ENCODE assay signal across 8 mouse cellular contexts in genomic region chr3:94601959-94602358, GRCm38 (mm10). TPM values are rescaled to one million over a fixed set of nuclear protein-coding genes. Genes with fewer than 3 reads are reported as not detected.
DNase-seq lines count a peak whose midpoint lies in the region; ATAC-seq and TF ChIP-seq lines count a peak whose summit lies in the region.

No protein-coding gene starts in this region.

- H3K27ac ChIP-seq in forebrain, embryonic 10.5 days = no peak overlapping the region
- no peak overlapping the region for H3K27ac ChIP-seq in forebrain, embryonic 15.5 days (replicated peaks)
- H3K27ac ChIP-seq in embryonic facial prominence, embryonic 14.5 days (replicated peaks; ENCODE audit: low read depth, low read length) = no peak overlapping the region
- no peak overlapping the region for H3K27ac ChIP-seq in lung, embryonic 14.5 days (ENCODE audit: low read depth)

- no peak overlapping the region for H3K9ac ChIP-seq in forebrain, embryonic 15.5 days (replicated peaks)
- H3K9ac ChIP-seq in embryonic facial prominence, embryonic 14.5 days (ENCODE audit: low read depth, low read length) = no peak overlapping the region
- H3K9ac ChIP-seq in lung, embryonic 14.5 days = no peak overlapping the region

- H3K27me3 ChIP-seq in forebrain, embryonic 10.5 days (ENCODE audit: poor library complexity, severe bottlenecking) = no peaks in the 10 kb centered on the region
- no peaks in the 10 kb centered on the region for H3K27me3 ChIP-seq in forebrain, embryonic 15.5 days
- H3K27me3 ChIP-seq in embryonic facial prominence, embryonic 14.5 days (replicated peaks; ENCODE audit: control insufficient read depth, insufficient read depth, low read length) = no peaks in the 10 kb centered on the region
- no peaks in the 10 kb centered on the region for H3K27me3 ChIP-seq in lung, embryonic 14.5 days (ENCODE audit: insufficient read depth, low read length)

- WGBS in forebrain, embryonic 10.5 days = 8% methylated on average over 4 of the region's 4 CpGs
- WGBS in forebrain, embryonic 15.5 days = 5% methylated on average over 4 of the region's 4 CpGs
- WGBS in embryonic facial prominence, embryonic 14.5 days = 4% methylated on average over 4 of the region's 4 CpGs
- 6% methylated on average over 4 of the region's 4 CpGs for WGBS in lung, embryonic 14.5 days

- H3K4me2 ChIP-seq in forebrain, embryonic 15.5 days (replicated peaks) = no peak overlapping the region
- H3K4me2 ChIP-seq in embryonic facial prominence, embryonic 14.5 days (ENCODE audit: low read depth, low read length) = no peak overlapping the region
- no peak overlapping the region for H3K4me2 ChIP-seq in lung, embryonic 14.5 days

- no peaks in the 10 kb centered on the region for H3K4me1 ChIP-seq in forebrain, embryonic 10.5 days
- no peaks in the 10 kb centered on the region for H3K4me1 ChIP-seq in forebrain, embryonic 15.5 days
- H3K4me1 ChIP-seq in embryonic facial prominence, embryonic 14.5 days (ENCODE audit: control insufficient read depth, insufficient read depth, low read length) = no peaks in the 10 kb centered on the region
- no peaks in the 10 kb centered on the region for H3K4me1 ChIP-seq in lung, embryonic 14.5 days (ENCODE audit: insufficient read depth)

- no peaks in the 10 kb centered on the region for H3K36me3 ChIP-seq in forebrain, embryonic 10.5 days (replicated peaks)
- no peaks in the 10 kb centered on the region for H3K36me3 ChIP-seq in forebrain, embryonic 15.5 days
- no peaks in the 10 kb centered on the region for H3K36me3 ChIP-seq in embryonic facial prominence, embryonic 14.5 days (ENCODE audit: control insufficient read depth, insufficient read depth, low read length)
- no peaks in the 10 kb centered on the region for H3K36me3 ChIP-seq in lung, embryonic 14.5 days (ENCODE audit: insufficient read depth)

- H3K4me3 ChIP-seq in forebrain, embryonic 10.5 days = no peak overlapping the region
- no peak overlapping the region for H3K4me3 ChIP-seq in forebrain, embryonic 15.5 days
- H3K4me3 ChIP-seq in embryonic facial prominence, embryonic 14.5 days (ENCODE audit: low read depth, low read length) = no peak overlapping the region
- no peak overlapping the region for H3K4me3 ChIP-seq in lung, embryonic 14.5 days (ENCODE audit: low read depth, low read length)

- no peaks in the 10 kb centered on the region for H3K9me3 ChIP-seq in forebrain, embryonic 10.5 days
- H3K9me3 ChIP-seq in forebrain, embryonic 15.5 days = no peaks in the 10 kb centered on the region
- H3K9me3 ChIP-seq in embryonic facial prominence, embryonic 14.5 days (ENCODE audit: control insufficient read depth, low read length) = no peaks in the 10 kb centered on the region
- no peaks in the 10 kb centered on the region for H3K9me3 ChIP-seq in lung, embryonic 14.5 days (ENCODE audit: low read depth, low read length)

- DNase-seq in forebrain, embryonic 10.5 days (ENCODE audit: extremely low spot score, low spot score) = peak; percentile 47
- DNase-seq in 416B (ENCODE audit: low read depth) = peak; percentile 71
- peak; percentile 73 for DNase-seq in adrenal gland, postnatal 10 days
- peak; percentile 70 for DNase-seq in embryonic facial prominence, embryonic 14.5 days (ENCODE audit: low spot score)
- DNase-seq in induced T-regulatory cell, adult 2 months (ENCODE audit: low read depth) = peak; percentile 68
- DNase-seq in lung, embryonic 14.5 days = peak; percentile 81
- peak; percentile 56 to 59 for DNase-seq in right cerebral cortex, adult 2 months (ENCODE audit: low spot score in 2 of 2)

- TF ChIP-seq CTCF in lung, embryonic 14.5 days (IDR thresholded peaks at IDR 0.05; ENCODE audit: low read depth) = peak; percentile 79

- ATAC-seq in forebrain, embryonic 15.5 days (replicated peaks) = no peak
- peak; percentile 26; the same call in 1 of the 2 replicates for ATAC-seq in embryonic facial prominence, embryonic 14.5 days (ENCODE audit: low read depth)
- no peak for ATAC-seq in lung, embryonic 14.5 days (ENCODE audit: insufficient read depth)

RNA-seq across cellular contexts. Expression of gene Snx27, which starts 19.4 kb away (rescaled TPM):
- polyA plus RNA-seq in forebrain, embryonic 10.5 days (2016; fragmentation: Nextera tagmentation; extraction: Ambion mirVana) = 41.2 and 46.5 TPM in 2 replicates
- polyA plus RNA-seq in forebrain, embryonic 15.5 days (2015; fragmentation: Nextera tagmentation; extraction: Ambion mirVana) = 81.1 and 86.6 TPM in 2 replicates
- 10 to 100 TPM; 33.0 to 36.1 TPM for total RNA-seq in adrenal gland, postnatal 10 days (2021)
- 33.6 and 33.9 TPM in 2 replicates for polyA plus RNA-seq in embryonic facial prominence, embryonic 14.5 days (2014; fragmentation: Nextera tagmentation; extraction: Ambion mirVana)
- polyA plus RNA-seq in lung, embryonic 14.5 days (2014; fragmentation: Nextera tagmentation; extraction: Ambion mirVana) = 38.7 and 40.4 TPM in 2 replicates

RNA-seq across cellular contexts. Expression of gene Gm10972, which starts 41.0 kb away (rescaled TPM):
- not detected in 2 replicates for polyA plus RNA-seq in forebrain, embryonic 10.5 days (2016; fragmentation: Nextera tagmentation; extraction: Ambion mirVana)
- not detected in 2 replicates for polyA plus RNA-seq in forebrain, embryonic 15.5 days (2015; fragmentation: Nextera tagmentation; extraction: Ambion mirVana)
- not detected for total RNA-seq in adrenal gland, postnatal 10 days (2021)
- polyA plus RNA-seq in embryonic facial prominence, embryonic 14.5 days (2014; fragmentation: Nextera tagmentation; extraction: Ambion mirVana) = not detected in 2 replicates
- polyA plus RNA-seq in lung, embryonic 14.5 days (2014; fragmentation: Nextera tagmentation; extraction: Ambion mirVana) = not detected in 2 replicates

RNA-seq across cellular contexts. Expression of gene Tuft1, which starts 56.7 kb away (rescaled TPM):
- 3.4 and 4.1 TPM in 2 replicates for polyA plus RNA-seq in forebrain, embryonic 10.5 days (2016; fragmentation: Nextera tagmentation; extraction: Ambion mirVana)
- polyA plus RNA-seq in forebrain, embryonic 15.5 days (2015; fragmentation: Nextera tagmentation; extraction: Ambion mirVana) = 3.6 and 4.1 TPM in 2 replicates
- 1 to 10 TPM; 6.9 to 7.2 TPM for total RNA-seq in adrenal gland, postnatal 10 days (2021)
- polyA plus RNA-seq in embryonic facial prominence, embryonic 14.5 days (2014; fragmentation: Nextera tagmentation; extraction: Ambion mirVana) = 10.6 TPM in 2 replicates
- 8.2 and 8.8 TPM in 2 replicates for polyA plus RNA-seq in lung, embryonic 14.5 days (2014; fragmentation: Nextera tagmentation; extraction: Ambion mirVana)
